Mouse (Mus musculus): ENCODE measurements around the gene Olfr895. TPM values are rescaled to one million over a fixed set of nuclear protein-coding genes. Genes with fewer than 3 reads are reported as not detected.

The Olfr895 gene
- not detected in 2 replicates for total RNA-seq (2015; ENCODE audit: low replicate concordance)
- not detected in 2 replicates for total RNA-seq (2017; ENCODE audit: low replicate concordance)

- ATAC-seq (replicated peaks; ENCODE audit: low FRiP score, poor library complexity, severe bottlenecking) = no peak
Observed at GRCm38 (mm10) chr9:38267551-38267950, at the start of gene Olfr895. Olfr895 (plus strand) TSS chr9:38267851.

- no peak for ATAC-seq (replicated peaks; ENCODE audit: low FRiP score, poor library complexity, severe bottlenecking)
Observed at GRCm38 (mm10) chr9:38252474-38252873, 15.2 kb upstream of the Olfr895 start, which contains the start of gene Olfr143. Olfr143 (plus strand) TSS chr9:38252774.

- ATAC-seq (replicated peaks; ENCODE audit: low FRiP score, poor library complexity, severe bottlenecking) = no peak
Observed at GRCm38 (mm10) chr9:38290807-38291206, 23.2 kb downstream of the Olfr895 start, which contains the start of gene Olfr896-ps1. Olfr896-ps1 (plus strand) TSS chr9:38291107.

Other genes starting within 250 kb of the Olfr895 start
- not detected in 2 replicates for gene Olfr883, start 242.0 kb upstream of the Olfr895 start, total RNA-seq (2015; ENCODE audit: low replicate concordance)
- not detected in 2 replicates for gene Olfr883, start 242.0 kb upstream of the Olfr895 start, total RNA-seq (2017; ENCODE audit: low replicate concordance)
- not detected in 2 replicates for gene Olfr884, start 221.3 kb upstream of the Olfr895 start, total RNA-seq (2015; ENCODE audit: low replicate concordance)
- gene Olfr884, start 221.3 kb upstream of the Olfr895 start, total RNA-seq (2017; ENCODE audit: low replicate concordance) = not detected in 2 replicates
- gene Olfr885, start 206.5 kb upstream of the Olfr895 start, total RNA-seq (2015; ENCODE audit: low replicate concordance) = not detected in 2 replicates
- not detected in 2 replicates for gene Olfr885, start 206.5 kb upstream of the Olfr895 start, total RNA-seq (2017; ENCODE audit: low replicate concordance)
- gene Olfr887, start 183.8 kb upstream of the Olfr895 start, total RNA-seq (2015; ENCODE audit: low replicate concordance) = not detected in 2 replicates
- gene Olfr887, start 183.8 kb upstream of the Olfr895 start, total RNA-seq (2017; ENCODE audit: low replicate concordance) = not detected in 2 replicates
- not detected in 2 replicates for gene Olfr888, start 159.7 kb upstream of the Olfr895 start, total RNA-seq (2015; ENCODE audit: low replicate concordance)
- not detected in 2 replicates for gene Olfr888, start 159.7 kb upstream of the Olfr895 start, total RNA-seq (2017; ENCODE audit: low replicate concordance)
- gene Olfr889, start 152.7 kb upstream of the Olfr895 start, total RNA-seq (2015; ENCODE audit: low replicate concordance) = not detected in 2 replicates
- gene Olfr889, start 152.7 kb upstream of the Olfr895 start, total RNA-seq (2017; ENCODE audit: low replicate concordance) = not detected in 2 replicates
- gene Olfr890, start 125.3 kb upstream of the Olfr895 start, total RNA-seq (2015; ENCODE audit: low replicate concordance) = not detected in 2 replicates
- not detected in 2 replicates for gene Olfr890, start 125.3 kb upstream of the Olfr895 start, total RNA-seq (2017; ENCODE audit: low replicate concordance)
- gene Olfr891, start 87.0 kb upstream of the Olfr895 start, total RNA-seq (2015; ENCODE audit: low replicate concordance) = not detected in 2 replicates
- gene Olfr891, start 87.0 kb upstream of the Olfr895 start, total RNA-seq (2017; ENCODE audit: low replicate concordance) = not detected in 2 replicates
- not detected in 2 replicates for gene Olfr893, start 59.5 kb upstream of the Olfr895 start, total RNA-seq (2015; ENCODE audit: low replicate concordance)
- not detected in 2 replicates for gene Olfr893, start 59.5 kb upstream of the Olfr895 start, total RNA-seq (2017; ENCODE audit: low replicate concordance)
- not detected in 2 replicates for gene Olfr894, start 49.8 kb upstream of the Olfr895 start, total RNA-seq (2015; ENCODE audit: low replicate concordance)
- not detected in 2 replicates for gene Olfr894, start 49.8 kb upstream of the Olfr895 start, total RNA-seq (2017; ENCODE audit: low replicate concordance)
- not detected in 2 replicates for gene Olfr143, start 15.1 kb upstream of the Olfr895 start, total RNA-seq (2015; ENCODE audit: low replicate concordance)
- gene Olfr143, start 15.1 kb upstream of the Olfr895 start, total RNA-seq (2017; ENCODE audit: low replicate concordance) = not detected in 2 replicates
- not detected in 2 replicates for gene Olfr896-ps1, start 23.3 kb downstream of the Olfr895 start, total RNA-seq (2015; ENCODE audit: low replicate concordance)
- gene Olfr896-ps1, start 23.3 kb downstream of the Olfr895 start, total RNA-seq (2017; ENCODE audit: low replicate concordance) = not detected in 2 replicates
- gene Olfr25, start 61.2 kb downstream of the Olfr895 start, total RNA-seq (2015; ENCODE audit: low replicate concordance) = not detected in 2 replicates
- 0.39 TPM in 1 of 2 replicates, not detected in the other for gene Olfr25, start 61.2 kb downstream of the Olfr895 start, total RNA-seq (2017; ENCODE audit: low replicate concordance)
- not detected in 2 replicates for gene Olfr898, start 80.6 kb downstream of the Olfr895 start, total RNA-seq (2015; ENCODE audit: low replicate concordance)
- not detected in 2 replicates for gene Olfr898, start 80.6 kb downstream of the Olfr895 start, total RNA-seq (2017; ENCODE audit: low replicate concordance)
- gene Olfr250, start 99.0 kb downstream of the Olfr895 start, total RNA-seq (2015; ENCODE audit: low replicate concordance) = not detected in 2 replicates
- gene Olfr250, start 99.0 kb downstream of the Olfr895 start, total RNA-seq (2017; ENCODE audit: low replicate concordance) = not detected in 2 replicates
- not detected in 2 replicates for gene Olfr251, start 109.2 kb downstream of the Olfr895 start, total RNA-seq (2015; ENCODE audit: low replicate concordance)
- gene Olfr251, start 109.2 kb downstream of the Olfr895 start, total RNA-seq (2017; ENCODE audit: low replicate concordance) = not detected in 2 replicates
- not detected in 2 replicates for gene Olfr147, start 133.8 kb downstream of the Olfr895 start, total RNA-seq (2015; ENCODE audit: low replicate concordance)
- not detected in 2 replicates for gene Olfr147, start 133.8 kb downstream of the Olfr895 start, total RNA-seq (2017; ENCODE audit: low replicate concordance)
- not detected in 2 replicates for gene Olfr901, start 161.6 kb downstream of the Olfr895 start, total RNA-seq (2015; ENCODE audit: low replicate concordance)
- not detected in 2 replicates for gene Olfr901, start 161.6 kb downstream of the Olfr895 start, total RNA-seq (2017; ENCODE audit: low replicate concordance)
- not detected in 2 replicates for gene Olfr902, start 179.8 kb downstream of the Olfr895 start, total RNA-seq (2015; ENCODE audit: low replicate concordance)
- not detected in 2 replicates for gene Olfr902, start 179.8 kb downstream of the Olfr895 start, total RNA-seq (2017; ENCODE audit: low replicate concordance)
- gene Olfr904, start 195.3 kb downstream of the Olfr895 start, total RNA-seq (2015; ENCODE audit: low replicate concordance) = not detected in 2 replicates
- gene Olfr904, start 195.3 kb downstream of the Olfr895 start, total RNA-seq (2017; ENCODE audit: low replicate concordance) = not detected in 2 replicates
- not detected in 2 replicates for gene Olfr905, start 203.3 kb downstream of the Olfr895 start, total RNA-seq (2015; ENCODE audit: low replicate concordance)
- not detected in 2 replicates for gene Olfr905, start 203.3 kb downstream of the Olfr895 start, total RNA-seq (2017; ENCODE audit: low replicate concordance)
- gene Olfr906, start 219.2 kb downstream of the Olfr895 start, total RNA-seq (2015; ENCODE audit: low replicate concordance) = not detected in 2 replicates
- not detected in 2 replicates for gene Olfr906, start 219.2 kb downstream of the Olfr895 start, total RNA-seq (2017; ENCODE audit: low replicate concordance)
- not detected in 2 replicates for gene Olfr907, start 227.9 kb downstream of the Olfr895 start, total RNA-seq (2015; ENCODE audit: low replicate concordance)
- not detected in 2 replicates for gene Olfr907, start 227.9 kb downstream of the Olfr895 start, total RNA-seq (2017; ENCODE audit: low replicate concordance)

All from erythroid progenitor cell, adult 5-6 weeks (primary cell).